Mouse (Mus musculus) CH12.LX (cell line): ENCODE measurements around the gene Polm. TPM values are rescaled to one million over a fixed set of nuclear protein-coding genes. Genes with fewer than 3 reads are reported as not detected.
A peak's percentile ranks its signal among the peaks of the same experiment; 100 is the strongest.

Experiments used
- DNase-seq: peaks from one replicate; pipeline ENCODE4 v3.0.0-alpha.2; 2013; ENCODE audit errors: extremely low read depth
- H3K27ac ChIP-seq: 2 replicates; pipeline ENCODE4 v1.5.1; 2012; ENCODE audit warnings: low read depth, mild to moderate bottlenecking, control low read depth, moderate library complexity; ENCODE audit not compliant: insufficient read depth
- H3K27me3 ChIP-seq: replicated peaks from 2 replicates; pipeline ENCODE3; 2012; ENCODE audit warnings: inconsistent platforms
- H3K36me3 ChIP-seq, 2 experiments: replicated peaks in 1 of 2; 2 replicates each; pipeline versions ENCODE3 to v1.6.1; 2012; ENCODE audit warnings: inconsistent platforms in 1 of 2, low read length in 1 of 2, mild to moderate bottlenecking in 1 of 2, mixed read lengths in 1 of 2, moderate library complexity in 1 of 2; ENCODE audit not compliant: control insufficient read depth in 1 of 2, insufficient read depth in 1 of 2
- H3K4me1 ChIP-seq, 2 experiments: 2 replicates each; pipeline ENCODE4 v1.6.1; 2012; ENCODE audit warnings: inconsistent platforms in 1 of 2, moderate library complexity in 1 of 2; ENCODE audit not compliant: insufficient read depth in 2 of 2, control insufficient read depth in 1 of 2
- H3K4me2 ChIP-seq: 2 replicates; pipeline ENCODE4 v1.6.1; 2012; ENCODE audit warnings: low read depth, mild to moderate bottlenecking, control low read depth; ENCODE audit not compliant: poor library complexity, insufficient read depth, severe bottlenecking
- H3K4me3 ChIP-seq, 3 experiments: fragments of 150-350 bp in 1 of 3; sonication (generic) in 1 of 3; replicated peaks in 1 of 3; 2 replicates each; pipeline versions ENCODE3 to v1.5.1; 2011 to 2012; ENCODE audit warnings: low read depth in 2 of 3, low read length in 2 of 3, mild to moderate bottlenecking in 2 of 3, moderate library complexity in 2 of 3, control low read depth in 1 of 3, improper control_type of control experiment in 1 of 3, inconsistent platforms in 1 of 3, mixed read lengths in 1 of 3; ENCODE audit not compliant: poor library complexity in 1 of 3
- H3K79me2 ChIP-seq: replicated peaks from 2 replicates; pipeline ENCODE4 v1.6.1; 2012; ENCODE audit warnings: mild to moderate bottlenecking, moderate library complexity; ENCODE audit not compliant: control insufficient read depth, poor library complexity, insufficient read depth, severe bottlenecking; ENCODE audit errors: extremely low read depth
- H3K9ac ChIP-seq: 2 replicates; pipeline ENCODE4 v1.6.1; 2012; ENCODE audit warnings: low read depth, mild to moderate bottlenecking, control low read depth, moderate library complexity; ENCODE audit not compliant: insufficient read depth
- H3K9me3 ChIP-seq: replicated peaks from 2 replicates; pipeline ENCODE3; 2012; ENCODE audit warnings: low read length, inconsistent platforms, mixed read lengths
- CHD1 ChIP-seq: IDR thresholded peaks from 2 replicates; pipeline ENCODE4 v1.6.1; 2012; ENCODE audit warnings: low read depth, low read length, improper control_type of control experiment, inconsistent platforms
- CHD2 ChIP-seq: IDR thresholded peaks from 2 replicates; pipeline ENCODE4 v1.6.1; 2011; ENCODE audit warnings: low read length, improper control_type of control experiment
- CTCF ChIP-seq, 2 experiments: IDR thresholded peaks in 1 of 2; conservative IDR thresholded peaks in 1 of 2; 2 replicates each; pipeline ENCODE4 v1.5.1; 2011 to 2012; ENCODE audit warnings: low read depth in 2 of 2, low read length in 2 of 2, improper control_type of control experiment in 1 of 2, inconsistent platforms in 1 of 2, mild to moderate bottlenecking in 1 of 2, moderate library complexity in 1 of 2
- EP300 ChIP-seq: IDR thresholded peaks from 2 replicates; pipeline ENCODE4 v1.6.1; 2011; ENCODE audit warnings: low read length, improper control_type of control experiment
- ETS1 ChIP-seq: conservative IDR thresholded peaks from 2 replicates; pipeline ENCODE4 v1.6.1; 2012; ENCODE audit warnings: low read depth, mild to moderate bottlenecking, inconsistent platforms, low read length, improper control_type of control experiment, moderate library complexity
- HCFC1 ChIP-seq: IDR thresholded peaks from 2 replicates; pipeline ENCODE4 v1.6.1; 2012; ENCODE audit warnings: low read depth, mild to moderate bottlenecking, inconsistent platforms, low read length, improper control_type of control experiment
- MAFK ChIP-seq: IDR thresholded peaks from 2 replicates; pipeline ENCODE4 v1.6.1; 2011; ENCODE audit warnings: low read length, improper control_type of control experiment; ENCODE audit not compliant: insufficient replicate concordance
- MEF2A ChIP-seq: IDR thresholded peaks from 2 replicates; pipeline ENCODE4 v1.6.1; 2014; ENCODE audit warnings: low read depth, mild to moderate bottlenecking, inconsistent platforms, low read length, improper control_type of control experiment, borderline replicate concordance
- MYC ChIP-seq: IDR thresholded peaks from 2 replicates; pipeline ENCODE4 v1.6.1; 2011; ENCODE audit warnings: low read depth, mild to moderate bottlenecking, improper control_type of control experiment, low read length
- NELFE ChIP-seq: IDR thresholded peaks from 2 replicates; pipeline ENCODE4 v1.6.1; 2011; ENCODE audit warnings: low read depth, low read length, improper control_type of control experiment
- PAX5 ChIP-seq: IDR thresholded peaks from 2 replicates; pipeline ENCODE4 v1.6.1; 2012; ENCODE audit warnings: low read length, inconsistent platforms, mixed read lengths
- RAD21 ChIP-seq: IDR thresholded peaks from 2 replicates; pipeline ENCODE4 v1.6.1; 2011; ENCODE audit warnings: low read depth, mild to moderate bottlenecking, low read length, improper control_type of control experiment, moderate library complexity
- ZC3H11A ChIP-seq: IDR thresholded peaks from 2 replicates; pipeline ENCODE4 v1.6.1; 2012; ENCODE audit warnings: low read depth, mild to moderate bottlenecking, inconsistent platforms, low read length, improper control_type of control experiment
- dilution Hi-C: fragments of 300-500 bp; cut with MboI; formaldehyde crosslinking; loops from 2 replicates; pipeline ENCODE4 v1.14.3; 2020; ENCODE audit warnings: low sequenced_read_pairs; ENCODE audit not compliant: extremely low pct_unique_long_range_greater_than_20kb, extremely low pct_ligation_motif_present
- in situ Hi-C: fragments of 300-500 bp; cut with MboI; formaldehyde crosslinking; loops from 3 replicates; pipeline ENCODE4 v1.14.3; 2019; ENCODE audit warnings: low sequenced_read_pairs, low pct_ligation_motif_present, low pct_unique_long_range_greater_than_20kb, mixed read lengths
- polyA plus RNA-seq: library from polyadenylated mRNA; unstranded; fragments of >175 nt; gene quantifications from 2 replicates; pipeline ENCODE4 v1.2.1, GENCODE M21; 2012; ENCODE audit warnings: low read depth; ENCODE audit not compliant: insufficient read length
- total RNA-seq, 2 experiments: library from RNA; depleted of rRNA; stranded (reverse); fragments of 300-350 nt in 1 of 2; fragments of >200 nt in 1 of 2; gene quantifications; 2 replicates each; pipeline ENCODE4 v1.2.3; 2012 to 2014

Gene Polm
- total and polyA plus RNA-seq, 3 experiments, result 1.9 to 9.7 (median 4.1) TPM

- Histone ChIP-seq H3K9me3 (peaks cover 8% of the 10 kb centered on the region), H3K4me1 (peaks cover 4 to 7% of the 10 kb centered on the region in 2 experiments; a peak in 2 of 4 replicates), H3K79me2 (no peaks in the 10 kb centered on the region), H3K27me3 (no peaks in the 10 kb centered on the region)
- in situ Hi-C loops, result no loop called here
- 0 out of 2 replicates have a peak, but pooled peaks have one; percentile 35 for TF ChIP-seq MAFK
- TF ChIP-seq ZC3H11A, result no peak
- TF ChIP-seq, all 38 proteins: peak for 1
- Histone ChIP-seq H3K36me3 (no peaks in the 10 kb centered on the region), H3K4me2 (no peak overlapping the region), H3K9ac (no peak overlapping the region), H3K27ac (no peak overlapping the region), H3K4me3 (no peak overlapping the region)
- DNase-seq, result no peak
- dilution Hi-C loops, result no loop called here
Measured at GRCm38 (mm10) chr11:5807956-5808355, 29.9 kb downstream of the Polm start.

- no peak for DNase-seq
- H3K79me2 ChIP-seq, result no peaks in the 10 kb centered on the region
- no peak for TF ChIP-seq CTCF (conservative IDR thresholded peaks at IDR 0.05 in 1 of 2, IDR thresholded peaks at IDR 0.05 in 1 of 2; ENCODE audit: low read depth in 2 of 2, low read length in 2 of 2)
- no peak for TF ChIP-seq HCFC1
- no peak for TF ChIP-seq MEF2A
- TF ChIP-seq MYC, result no peak
- H3K9ac ChIP-seq, result no peak overlapping the region
- no peaks in the 10 kb centered on the region for H3K27me3 ChIP-seq
- H3K36me3 ChIP-seq, result peaks cover 10 to 14% of the 10 kb centered on the region in 2 experiments
- dilution Hi-C loops (no loop called here), in situ Hi-C loops (no loop called here)
- no peak overlapping the region for H3K27ac ChIP-seq
- H3K4me3 ChIP-seq, result no peak overlapping the region
- H3K9me3 ChIP-seq, result peaks cover 8% of the 10 kb centered on the region
- H3K4me2 ChIP-seq, result no peak overlapping the region
- peaks cover 13 to 21% of the 10 kb centered on the region in 2 experiments; a peak in 3 of 4 replicates for H3K4me1 ChIP-seq
Measured at GRCm38 (mm10) chr11:5805711-5806110, 32.1 kb downstream of the Polm start.

GRCm38 (mm10) chr11:5804174-5804573, 33.6 kb downstream of the Polm start:
- no peak for DNase-seq
- Histone ChIP-seq H3K4me2 (no peak overlapping the region), H3K4me3 (no peak overlapping the region)
- in situ Hi-C loops, result no loop called here
- TF ChIP-seq ETS1 (no peak), MYC (no peak), PAX5 (no peak), NELFE (no peak), RAD21 (no peak), EP300 (no peak), CHD1 (no peak), CHD2 (0 out of 2 replicates have a peak, but pooled peaks have one; percentile 7)
- TF ChIP-seq, all 38 proteins: peak for 1
- Histone ChIP-seq H3K27ac (no peak overlapping the region), H3K27me3 (no peaks in the 10 kb centered on the region), H3K4me1 (peaks cover 13 to 21% of the 10 kb centered on the region in 2 experiments; a peak in 3 of 4 replicates), H3K9me3 (peaks cover 8% of the 10 kb centered on the region), H3K79me2 (no peaks in the 10 kb centered on the region), H3K36me3 (peaks cover 26 to 30% of the 10 kb centered on the region in 2 experiments), H3K9ac (no peak overlapping the region)
- dilution Hi-C loops, result no loop called here
